Mouse (Mus musculus): ENCODE measurements around the gene 1700049E17Rik2. TPM values are rescaled to one million over a fixed set of nuclear protein-coding genes. Genes with fewer than 3 reads are reported as not detected.

The 1700049E17Rik2 gene
- polyA plus RNA-seq (2014; fragmentation: Illumina TruSeq; extraction: RNeasy Lipid Tissue Mini Kit (QIAGEN cat#74804); ENCODE audit: low read depth, low replicate concordance): not detected

GRCm38 (mm10) chr14:41572911-41573310 lies at the start of gene 1700049E17Rik2:
1700049E17Rik2 (plus strand) TSS chr14:41573211.

DNA sequence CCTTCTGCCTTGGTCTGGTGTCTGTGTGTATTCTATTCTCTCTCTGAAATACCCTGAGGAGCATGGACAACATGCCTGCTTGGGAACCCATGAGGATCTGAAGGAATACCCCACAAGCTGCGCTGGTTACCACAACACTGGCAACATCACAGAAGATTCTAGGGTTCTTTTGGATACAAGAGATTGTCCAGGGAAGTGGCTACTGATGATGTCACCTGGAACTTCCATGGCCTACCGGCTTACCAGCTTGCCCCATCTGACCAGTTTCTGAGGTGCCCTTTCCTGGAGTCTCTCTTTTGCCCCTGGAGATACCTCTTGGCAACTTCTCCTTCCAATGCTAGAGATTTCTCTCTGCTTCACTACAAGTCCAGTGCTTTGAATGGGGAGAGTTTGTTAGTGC lies 17.5 kb upstream of the 1700049E17Rik2 start, which contains the start of gene Gm7970:
Gene Gm7970 (minus strand): TSS at position 101 of the 400 bp plus-strand sequence.

GRCm38 (mm10) chr14:41624512-41624911 lies 51.5 kb downstream of the 1700049E17Rik2 start, which contains the start of gene Gm3072:
Gm3072 (minus strand) TSS chr14:41624612.

Other genes starting within 250 kb of the 1700049E17Rik2 start
- gene Gm5798, start 224.6 kb upstream of the 1700049E17Rik2 start, polyA plus RNA-seq (2014; fragmentation: Illumina TruSeq; extraction: RNeasy Lipid Tissue Mini Kit (QIAGEN cat#74804); ENCODE audit: low read depth, low replicate concordance): not detected
- gene Gm7945, start 186.8 kb upstream of the 1700049E17Rik2 start, polyA plus RNA-seq (2014; fragmentation: Illumina TruSeq; extraction: RNeasy Lipid Tissue Mini Kit (QIAGEN cat#74804); ENCODE audit: low read depth, low replicate concordance): not detected
- not detected for gene Gm6482, start 164.9 kb upstream of the 1700049E17Rik2 start, polyA plus RNA-seq (2014; fragmentation: Illumina TruSeq; extraction: RNeasy Lipid Tissue Mini Kit (QIAGEN cat#74804); ENCODE audit: low read depth, low replicate concordance)
- gene Gm7954, start 119.7 kb upstream of the 1700049E17Rik2 start, polyA plus RNA-seq (2014; fragmentation: Illumina TruSeq; extraction: RNeasy Lipid Tissue Mini Kit (QIAGEN cat#74804); ENCODE audit: low read depth, low replicate concordance): not detected
- gene Gm3486, start 83.7 kb upstream of the 1700049E17Rik2 start, polyA plus RNA-seq (2014; fragmentation: Illumina TruSeq; extraction: RNeasy Lipid Tissue Mini Kit (QIAGEN cat#74804); ENCODE audit: low read depth, low replicate concordance): 1.2 TPM
- gene Gm7970, start 17.6 kb upstream of the 1700049E17Rik2 start, polyA plus RNA-seq (2014; fragmentation: Illumina TruSeq; extraction: RNeasy Lipid Tissue Mini Kit (QIAGEN cat#74804); ENCODE audit: low read depth, low replicate concordance): not detected
- not detected for gene Gm3072, start 51.4 kb downstream of the 1700049E17Rik2 start, polyA plus RNA-seq (2014; fragmentation: Illumina TruSeq; extraction: RNeasy Lipid Tissue Mini Kit (QIAGEN cat#74804); ENCODE audit: low read depth, low replicate concordance)
- gene Gm3676, start 73.3 kb downstream of the 1700049E17Rik2 start, polyA plus RNA-seq (2014; fragmentation: Illumina TruSeq; extraction: RNeasy Lipid Tissue Mini Kit (QIAGEN cat#74804); ENCODE audit: low read depth, low replicate concordance): 1.1 TPM
- not detected for gene Gm8068, start 128.7 kb downstream of the 1700049E17Rik2 start, polyA plus RNA-seq (2014; fragmentation: Illumina TruSeq; extraction: RNeasy Lipid Tissue Mini Kit (QIAGEN cat#74804); ENCODE audit: low read depth, low replicate concordance)
- gene Gm7929, start 177.4 kb downstream of the 1700049E17Rik2 start, polyA plus RNA-seq (2014; fragmentation: Illumina TruSeq; extraction: RNeasy Lipid Tissue Mini Kit (QIAGEN cat#74804); ENCODE audit: low read depth, low replicate concordance): not detected
- not detected for gene Gm47189, start 199.2 kb downstream of the 1700049E17Rik2 start, polyA plus RNA-seq (2014; fragmentation: Illumina TruSeq; extraction: RNeasy Lipid Tissue Mini Kit (QIAGEN cat#74804); ENCODE audit: low read depth, low replicate concordance)

All from adipose tissue, adult 10 weeks (tissue).